Mouse (Mus musculus): ENCODE results near the gene Arcn1. TPM values are rescaled to one million over a fixed set of nuclear protein-coding genes. Genes with fewer than 3 reads are reported as not detected.

Gene Arcn1
- polyA plus RNA-seq, 1 experiment from 2014 or later, result 150 TPM

DNA sequence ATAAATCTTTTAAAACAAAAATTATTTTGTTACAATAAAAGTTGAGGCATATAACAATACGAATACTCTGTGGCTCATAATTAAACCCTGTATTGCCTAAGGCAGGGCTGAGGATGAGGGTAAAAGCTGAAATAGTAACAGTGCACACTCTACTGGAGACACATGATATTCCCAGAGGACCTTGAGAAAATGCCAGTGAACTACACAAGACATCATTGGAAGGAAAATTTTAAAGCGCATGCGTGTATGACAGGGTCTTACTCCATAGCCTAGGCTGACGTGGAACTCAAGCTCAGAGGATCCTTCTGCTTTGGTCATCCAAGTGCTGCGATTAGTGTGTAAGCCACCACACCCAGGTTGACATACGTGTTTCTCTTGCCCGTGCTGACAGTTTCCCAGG is 19.2 kb downstream of the Arcn1 start:
- WGBS, result 95% methylated on average over 7 of the region's 7 CpGs
- Histone ChIP-seq H3K9ac (replicated peaks; ENCODE audit: low read depth, low read length) (no peak overlapping the region), H3K27ac (ENCODE audit: low read length) (no peak overlapping the region), H3K27me3 (replicated peaks; ENCODE audit: control insufficient read depth, insufficient read depth, low read length) (no peaks in the 10 kb centered on the region), H3K4me1 (replicated peaks; ENCODE audit: control insufficient read depth, insufficient read depth, low read length) (no peaks in the 10 kb centered on the region), H3K9me3 (ENCODE audit: control insufficient read depth, low read length) (no peaks in the 10 kb centered on the region), H3K36me3 (ENCODE audit: control insufficient read depth, insufficient read depth) (peaks cover 34% of the 10 kb centered on the region), H3K4me3 (replicated peaks; ENCODE audit: low read length) (no peak overlapping the region), H3K4me2 (ENCODE audit: low read length) (no peak overlapping the region)
- no peak for ATAC-seq

DNA sequence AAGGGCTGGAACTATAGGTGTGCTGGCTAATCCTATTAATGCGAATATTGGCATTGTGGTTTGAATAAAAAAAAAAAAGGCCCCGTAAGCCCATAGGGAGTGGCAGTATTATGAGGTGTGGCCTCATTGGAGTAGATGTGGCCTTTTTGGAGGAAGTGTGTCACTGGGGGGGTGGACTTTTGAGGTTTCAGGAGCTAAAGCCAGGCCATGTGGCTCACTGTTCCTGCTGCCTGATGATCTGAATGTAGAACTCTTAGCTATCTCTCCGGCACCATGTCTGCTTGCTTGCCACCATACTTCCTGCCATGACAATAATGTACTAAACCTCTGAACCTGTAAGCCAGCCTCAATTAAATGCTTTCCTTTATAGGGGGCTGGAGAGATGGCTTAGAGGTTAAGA is 20.3 kb downstream of the Arcn1 start:
- ATAC-seq, result no peak
- Histone ChIP-seq H3K9me3 (ENCODE audit: control insufficient read depth, low read length) (no peaks in the 10 kb centered on the region), H3K4me3 (replicated peaks; ENCODE audit: low read length) (no peak overlapping the region), H3K4me2 (ENCODE audit: low read length) (no peak overlapping the region), H3K9ac (replicated peaks; ENCODE audit: low read depth, low read length) (no peak overlapping the region), H3K4me1 (replicated peaks; ENCODE audit: control insufficient read depth, insufficient read depth, low read length) (no peaks in the 10 kb centered on the region), H3K27ac (ENCODE audit: low read length) (no peak overlapping the region), H3K36me3 (ENCODE audit: control insufficient read depth, insufficient read depth) (peaks cover 36% of the 10 kb centered on the region), H3K27me3 (replicated peaks; ENCODE audit: control insufficient read depth, insufficient read depth, low read length) (no peaks in the 10 kb centered on the region)
- 90% methylated on average over 3 of the region's 3 CpGs for WGBS

DNA sequence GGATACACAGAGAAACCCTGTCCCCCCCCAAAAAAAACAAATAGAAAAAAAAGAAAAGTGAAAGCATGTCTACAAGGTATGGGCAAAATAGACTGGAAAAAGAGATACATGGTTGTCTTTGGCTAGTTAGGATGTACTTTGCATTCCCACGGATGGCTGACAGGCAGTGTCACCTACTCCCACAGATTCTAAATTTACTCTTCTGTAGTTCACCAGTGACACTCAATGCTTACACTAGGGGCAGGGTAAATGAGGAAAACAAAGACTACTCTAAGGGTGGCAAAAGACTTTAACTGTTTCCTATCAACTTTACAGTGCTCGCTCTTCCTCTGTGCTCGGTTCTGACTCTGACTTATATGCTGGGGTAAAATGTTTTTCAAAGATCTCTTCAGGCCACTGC is 21.0 kb downstream of the Arcn1 start:
- H3K27me3 ChIP-seq (replicated peaks; ENCODE audit: control insufficient read depth, insufficient read depth, low read length), result no peaks in the 10 kb centered on the region
- no peaks in the 10 kb centered on the region for H3K9me3 ChIP-seq (ENCODE audit: control insufficient read depth, low read length)
- no peak overlapping the region for H3K4me3 ChIP-seq (replicated peaks; ENCODE audit: low read length)
- no peaks in the 10 kb centered on the region for H3K4me1 ChIP-seq (replicated peaks; ENCODE audit: control insufficient read depth, insufficient read depth, low read length)
- no peak for ATAC-seq
- WGBS, result 93% methylated on average over 3 of the region's 3 CpGs
- no peak overlapping the region for H3K27ac ChIP-seq (ENCODE audit: low read length)
- no peak overlapping the region for H3K9ac ChIP-seq (replicated peaks; ENCODE audit: low read depth, low read length)
- no peak overlapping the region for H3K4me2 ChIP-seq (ENCODE audit: low read length)
- peaks cover 32% of the 10 kb centered on the region for H3K36me3 ChIP-seq (ENCODE audit: control insufficient read depth, insufficient read depth)

DNA sequence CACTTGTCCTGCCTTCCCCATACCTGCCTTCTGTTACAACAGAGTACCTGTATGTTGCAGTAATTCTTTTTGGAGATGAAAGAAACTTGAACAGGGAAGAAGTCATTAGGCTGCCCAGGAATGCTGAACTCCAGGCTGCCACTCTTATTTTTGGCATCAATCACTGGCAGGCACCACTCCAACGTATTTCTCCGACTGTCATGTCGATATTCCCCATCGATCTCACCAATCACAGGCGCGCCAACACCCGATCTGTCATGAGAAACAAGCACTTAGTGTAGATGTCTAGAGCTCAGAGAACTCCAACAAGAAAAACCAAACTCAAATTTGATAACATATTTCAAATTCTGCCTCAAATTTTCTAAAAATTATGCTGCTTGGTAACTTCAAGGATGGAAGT is 22.3 kb downstream of the Arcn1 start:
- 79% methylated on average over 7 of the region's 7 CpGs for WGBS
- Histone ChIP-seq H3K27ac (ENCODE audit: low read length) (no peak overlapping the region), H3K4me1 (replicated peaks; ENCODE audit: control insufficient read depth, insufficient read depth, low read length) (no peaks in the 10 kb centered on the region), H3K9ac (replicated peaks; ENCODE audit: low read depth, low read length) (no peak overlapping the region), H3K36me3 (ENCODE audit: control insufficient read depth, insufficient read depth) (peaks cover 31% of the 10 kb centered on the region), H3K4me3 (replicated peaks; ENCODE audit: low read length) (no peak overlapping the region), H3K27me3 (replicated peaks; ENCODE audit: control insufficient read depth, insufficient read depth, low read length) (no peaks in the 10 kb centered on the region), H3K4me2 (ENCODE audit: low read length) (no peak overlapping the region), H3K9me3 (ENCODE audit: control insufficient read depth, low read length) (no peaks in the 10 kb centered on the region)
- no peak for ATAC-seq

DNA sequence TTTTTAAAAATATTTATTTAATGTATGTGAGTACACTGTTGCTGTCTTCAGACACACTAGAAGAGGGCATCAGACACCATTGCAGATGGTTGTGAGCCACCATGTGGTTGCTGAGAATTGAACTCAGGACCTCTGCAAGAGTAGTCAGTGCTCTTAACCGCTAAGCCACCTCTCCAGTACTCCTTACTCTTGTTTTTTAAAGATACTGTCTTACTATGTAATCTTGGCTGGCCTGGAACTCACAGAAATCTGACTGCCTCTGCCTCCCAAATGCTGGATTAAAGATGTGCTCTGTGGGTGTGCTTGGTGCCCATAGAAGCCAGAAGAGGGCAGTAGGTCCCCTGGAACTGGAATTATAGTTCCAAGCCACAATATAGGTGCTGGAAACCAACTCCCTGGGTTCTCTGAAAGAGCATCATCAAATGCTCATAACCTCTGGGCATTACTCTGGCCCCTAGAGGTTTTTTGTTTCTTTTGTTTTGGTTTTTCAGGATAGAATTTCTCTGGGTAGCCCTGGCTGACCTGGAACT is 26.9 kb downstream of the Arcn1 start:
- no peaks in the 10 kb centered on the region for H3K4me1 ChIP-seq (replicated peaks; ENCODE audit: control insufficient read depth, insufficient read depth, low read length)
- H3K27me3 ChIP-seq (replicated peaks; ENCODE audit: control insufficient read depth, insufficient read depth, low read length), result no peaks in the 10 kb centered on the region
- WGBS, result 88% methylated on average over 1 of the region's 1 CpGs
- H3K4me2 ChIP-seq (ENCODE audit: low read length), result no peak overlapping the region
- no peak overlapping the region for H3K4me3 ChIP-seq (replicated peaks; ENCODE audit: low read length)
- no peak for ATAC-seq
- no peaks in the 10 kb centered on the region for H3K9me3 ChIP-seq (ENCODE audit: control insufficient read depth, low read length)
- peaks cover 20% of the 10 kb centered on the region for H3K36me3 ChIP-seq (ENCODE audit: control insufficient read depth, insufficient read depth)
- no peak overlapping the region for H3K27ac ChIP-seq (ENCODE audit: low read length)
- H3K9ac ChIP-seq (replicated peaks; ENCODE audit: low read depth, low read length), result no peak overlapping the region

DNA sequence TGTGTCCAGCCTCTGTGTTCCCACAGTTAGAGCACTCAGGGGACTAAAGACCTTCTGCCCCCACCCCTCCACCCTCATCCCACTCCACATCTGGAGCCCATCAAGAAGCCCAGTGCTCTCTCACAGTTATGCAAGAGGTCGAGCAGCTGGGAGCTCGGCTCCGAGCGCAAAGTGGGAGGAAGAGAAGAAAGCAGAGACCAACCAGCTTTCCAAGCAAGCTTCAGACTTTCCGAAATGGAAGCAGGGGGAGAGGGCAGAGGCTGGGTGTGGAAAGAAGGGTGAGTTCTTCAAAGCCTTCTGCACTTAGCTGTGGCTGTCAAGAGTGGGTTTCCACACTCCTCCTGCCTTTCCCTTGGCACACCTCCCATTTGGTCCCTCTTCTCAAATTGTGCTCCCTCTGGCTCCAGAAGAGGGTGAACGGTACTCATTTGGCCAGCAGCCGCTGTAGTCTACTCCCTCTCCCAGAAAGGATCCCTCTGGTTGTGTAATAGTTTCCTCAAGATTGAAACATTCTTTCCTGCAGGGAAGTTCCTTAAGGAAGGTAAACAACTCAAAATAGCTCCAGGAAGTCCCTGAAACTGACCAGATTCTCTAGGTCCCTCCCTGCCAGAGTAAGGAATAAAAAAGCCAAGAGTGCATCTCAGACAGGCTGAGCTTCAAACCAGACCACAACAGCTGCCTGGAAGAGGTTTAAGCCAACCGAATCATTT is 30.2 kb downstream of the Arcn1 start:
- ATAC-seq, result no peak
- 71% methylated on average over 8 of the region's 8 CpGs for WGBS
- Histone ChIP-seq H3K4me2 (ENCODE audit: low read length) (no peak overlapping the region), H3K4me1 (replicated peaks; ENCODE audit: control insufficient read depth, insufficient read depth, low read length) (peaks cover 21% of the 10 kb centered on the region), H3K9ac (replicated peaks; ENCODE audit: low read depth, low read length) (no peak overlapping the region), H3K27me3 (replicated peaks; ENCODE audit: control insufficient read depth, insufficient read depth, low read length) (no peaks in the 10 kb centered on the region), H3K4me3 (replicated peaks; ENCODE audit: low read length) (no peak overlapping the region), H3K9me3 (ENCODE audit: control insufficient read depth, low read length) (no peaks in the 10 kb centered on the region), H3K36me3 (ENCODE audit: control insufficient read depth, insufficient read depth) (peaks cover 6% of the 10 kb centered on the region; the same call in 1 of the 2 replicates), H3K27ac (ENCODE audit: low read length) (no peak overlapping the region)

DNA sequence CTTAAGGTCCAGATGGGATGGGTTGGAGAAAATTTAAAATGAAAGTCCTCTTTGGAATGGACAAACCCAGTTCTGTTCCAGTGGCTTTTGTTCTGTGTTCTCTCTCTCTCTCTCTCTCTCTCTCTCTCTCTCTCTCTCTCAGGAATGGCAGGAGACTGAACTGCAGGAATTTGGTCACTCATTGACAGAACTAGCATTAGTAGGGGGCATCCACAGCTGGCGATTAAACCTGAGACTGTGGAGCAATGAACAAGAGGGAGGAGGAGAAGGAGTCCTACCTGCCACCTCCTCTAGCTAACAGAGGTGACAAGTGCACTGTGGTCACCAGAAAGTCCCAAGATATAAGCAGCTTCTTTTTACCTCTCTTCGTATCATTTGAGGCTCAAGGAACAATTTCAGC is 31.3 kb downstream of the Arcn1 start:
- 75% methylated on average over 2 of the region's 2 CpGs for WGBS
- no peaks in the 10 kb centered on the region for H3K9me3 ChIP-seq (ENCODE audit: control insufficient read depth, low read length)
- no peaks in the 10 kb centered on the region for H3K27me3 ChIP-seq (replicated peaks; ENCODE audit: control insufficient read depth, insufficient read depth, low read length)
- no peak overlapping the region for H3K4me2 ChIP-seq (ENCODE audit: low read length)
- no peak overlapping the region for H3K27ac ChIP-seq (ENCODE audit: low read length)
- peaks cover 3% of the 10 kb centered on the region; the same call in 1 of the 2 replicates for H3K36me3 ChIP-seq (ENCODE audit: control insufficient read depth, insufficient read depth)
- H3K4me1 ChIP-seq (replicated peaks; ENCODE audit: control insufficient read depth, insufficient read depth, low read length), result peaks cover 21% of the 10 kb centered on the region
- no peak overlapping the region for H3K4me3 ChIP-seq (replicated peaks; ENCODE audit: low read length)
- no peak for ATAC-seq
- no peak overlapping the region for H3K9ac ChIP-seq (replicated peaks; ENCODE audit: low read depth, low read length)

DNA sequence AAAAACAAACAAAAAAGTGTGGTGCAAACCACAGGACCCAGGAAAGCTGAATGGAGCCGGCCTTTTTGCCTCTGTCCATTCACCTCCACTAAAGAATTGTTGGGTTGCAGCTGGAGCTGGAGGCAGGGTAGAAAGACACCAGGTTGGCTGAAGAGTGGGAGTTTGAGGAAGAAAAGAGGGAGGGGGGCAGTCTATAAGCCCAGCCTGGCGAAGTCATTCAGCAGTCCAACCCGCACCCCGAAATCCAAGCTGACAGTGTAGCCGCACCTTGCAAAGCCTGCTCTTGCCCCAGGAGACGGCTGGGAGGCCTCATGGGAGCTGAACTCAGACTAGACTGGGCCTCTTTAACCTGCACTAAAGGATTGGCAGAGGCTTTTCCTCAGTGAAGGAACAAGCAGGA is 31.8 kb downstream of the Arcn1 start:
- no peak for ATAC-seq
- no peaks in the 10 kb centered on the region for H3K9me3 ChIP-seq (ENCODE audit: control insufficient read depth, low read length)
- no peaks in the 10 kb centered on the region for H3K27me3 ChIP-seq (replicated peaks; ENCODE audit: control insufficient read depth, insufficient read depth, low read length)
- H3K4me2 ChIP-seq (ENCODE audit: low read length), result no peak overlapping the region
- no peak overlapping the region for H3K4me3 ChIP-seq (replicated peaks; ENCODE audit: low read length)
- WGBS, result 81% methylated on average over 6 of the region's 6 CpGs
- no peak overlapping the region for H3K9ac ChIP-seq (replicated peaks; ENCODE audit: low read depth, low read length)
- peaks cover 21% of the 10 kb centered on the region for H3K4me1 ChIP-seq (replicated peaks; ENCODE audit: control insufficient read depth, insufficient read depth, low read length)
- no peak overlapping the region for H3K27ac ChIP-seq (ENCODE audit: low read length)
- H3K36me3 ChIP-seq (ENCODE audit: control insufficient read depth, insufficient read depth), result no peaks in the 10 kb centered on the region

DNA sequence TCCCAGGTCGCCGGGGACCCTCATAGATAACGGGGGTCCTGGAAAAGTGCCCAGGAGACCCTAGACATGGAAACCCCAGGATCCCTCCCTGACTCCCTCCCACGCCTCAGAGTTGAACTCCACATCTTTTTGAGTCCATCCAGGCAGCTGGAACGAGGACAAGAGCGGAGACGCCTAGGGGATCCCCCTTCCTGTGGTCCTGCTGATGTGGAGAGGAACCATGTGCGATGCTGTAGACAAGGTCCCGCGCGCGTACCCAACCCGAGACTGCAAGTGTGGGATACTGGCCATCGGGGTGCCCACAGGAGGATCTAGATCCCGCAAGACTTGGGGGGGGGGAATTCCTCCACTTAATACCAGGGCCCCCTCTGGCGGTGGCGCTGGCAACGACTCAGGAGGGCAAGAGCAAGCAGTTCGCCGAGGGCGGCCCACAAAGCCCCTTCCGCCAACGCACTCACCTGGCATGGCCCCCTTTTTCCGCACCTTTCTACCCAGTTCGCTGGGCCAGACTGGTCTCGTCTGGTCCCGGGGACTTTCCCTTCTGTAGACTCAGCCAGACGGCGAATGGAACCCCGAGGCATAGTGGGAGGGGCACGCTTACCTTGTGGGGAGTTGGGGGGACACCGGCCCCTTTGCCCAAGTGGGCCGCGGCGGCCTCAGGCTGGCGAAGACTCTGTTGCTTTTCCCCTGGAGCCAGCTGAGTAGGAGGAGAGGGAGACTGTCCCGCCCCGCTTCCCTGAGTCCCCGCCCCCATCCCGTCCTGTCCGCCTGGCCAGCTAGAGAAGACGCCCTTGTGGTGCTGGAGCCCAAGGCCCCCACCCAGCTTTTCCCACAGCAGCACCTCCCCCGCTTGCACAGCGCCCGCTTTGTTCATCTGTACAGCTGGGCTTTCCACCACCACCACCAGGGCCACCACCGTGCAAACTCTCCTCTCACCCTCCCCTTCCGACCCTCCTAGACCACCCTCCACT is 32.8 kb downstream of the Arcn1 start, which contains the start of gene Phldb1:
Gene Phldb1 (minus strand): TSS at position 675 of the 971 bp plus-strand sequence.
- no peaks in the 10 kb centered on the region for H3K27me3 ChIP-seq (replicated peaks; ENCODE audit: control insufficient read depth, insufficient read depth, low read length)
- H3K9me3 ChIP-seq (ENCODE audit: control insufficient read depth, low read length), result no peaks in the 10 kb centered on the region
- H3K36me3 ChIP-seq (ENCODE audit: control insufficient read depth, insufficient read depth), result no peaks in the 10 kb centered on the region
- under 1% methylated on average over 46 of the region's 47 CpGs for WGBS
- no peak within 1 kb of the TSS for H3K27ac ChIP-seq (ENCODE audit: low read length)
- peaks cover 21% of the 10 kb centered on the region for H3K4me1 ChIP-seq (replicated peaks; ENCODE audit: control insufficient read depth, insufficient read depth, low read length)
- peak; percentile 71 for ATAC-seq
- peak within 1 kb of the TSS; percentile 69 for H3K9ac ChIP-seq (replicated peaks; ENCODE audit: low read depth, low read length)
- peak within 1 kb of the TSS; percentile 95 for H3K4me2 ChIP-seq (ENCODE audit: low read length)
- peak within 1 kb of the TSS; percentile 65 for H3K4me3 ChIP-seq (replicated peaks; ENCODE audit: low read length)

Data from forebrain, embryonic 16.5 days (tissue).